Mouse (Mus musculus) heart, embryonic 16.5 days (tissue): ENCODE data around the gene Timp2. TPM values are rescaled to one million over a fixed set of nuclear protein-coding genes. Genes with fewer than 3 reads are reported as not detected.

ENCODE experiments used
- ATAC-seq: fragments of 200-750 bp; cut with Nextera tagmentation; replicated peaks from 2 replicates; pipeline ENCODE4 v1.8.0; 2017; ENCODE audit warnings: moderate number of reproducible peaks; ENCODE audit not compliant: insufficient read depth, low FRiP score; ENCODE audit errors: extremely low read depth
- H3K27ac ChIP-seq: fragments of 300-500 bp; sonication (generic); 2 replicates; pipeline ENCODE4 v1.5.1; 2014; ENCODE audit warnings: mild to moderate bottlenecking, low read length, control low read depth, moderate library complexity
- H3K27me3 ChIP-seq: fragments of 300-500 bp; sonication (generic); 2 replicates; pipeline ENCODE4 v1.6.1; 2014; ENCODE audit warnings: low read length, mixed read lengths; ENCODE audit not compliant: control insufficient read depth, insufficient read depth
- H3K36me3 ChIP-seq: fragments of 300-500 bp; sonication (generic); 2 replicates; pipeline ENCODE4 v1.6.1; 2014; ENCODE audit not compliant: control insufficient read depth, insufficient read depth
- H3K4me1 ChIP-seq: fragments of 300-500 bp; sonication (generic); 2 replicates; pipeline ENCODE4 v1.6.1; 2014; ENCODE audit warnings: low read length, mixed read lengths; ENCODE audit not compliant: control insufficient read depth, insufficient read depth
- H3K4me2 ChIP-seq: fragments of 300-500 bp; sonication (generic); 2 replicates; pipeline ENCODE4 v1.6.1; 2014; ENCODE audit warnings: low read depth, mild to moderate bottlenecking, control low read depth, low read length
- H3K4me3 ChIP-seq: fragments of 300-500 bp; sonication (generic); 2 replicates; pipeline ENCODE4 v1.5.1; 2014; ENCODE audit warnings: mild to moderate bottlenecking, control low read depth, low read length
- H3K9ac ChIP-seq: fragments of 300-500 bp; sonication (generic); 2 replicates; pipeline ENCODE4 v1.6.1; 2014; ENCODE audit warnings: low read length, control low read depth
- H3K9me3 ChIP-seq: fragments of 300-500 bp; sonication (generic); replicated peaks from 2 replicates; pipeline ENCODE4 v1.6.1; 2016; ENCODE audit warnings: low read length; ENCODE audit not compliant: control insufficient read depth
- WGBS: fragments of 180-500 bp; shearing (Covaris S2); extraction: QIAGEN DNeasy Blood & Tissue Kit; methylation state at CpG from one replicate; pipeline ENCODE4 v1.1.7; 2014; 5-methylcytosine and 5-hydroxymethylcytosine counted together
- polyA plus RNA-seq: library from polyadenylated mRNA; unstranded; fragments of >200 nt; fragmentation: Nextera tagmentation; extraction: Ambion mirVana; gene quantifications from 2 replicates; pipeline ENCODE4 v1.2.1, GENCODE M21; 2015

Gene Timp2
- 70.6 and 74.5 TPM in 2 replicates for polyA plus RNA-seq

GRCm38 (mm10) chr11:118355640-118356039 is at the start of gene Timp2:
Gene Timp2, minus strand, starts transcription at chr11:118355740.
- Histone ChIP-seq H3K4me1 (peaks cover 21% of the 10 kb centered on the region), H3K27ac (peak within 1 kb of the TSS; percentile 88), H3K9ac (peak within 1 kb of the TSS; percentile 98), H3K36me3 (0 out of 2 replicates have a peak, but pooled peaks cover 2% of the 10 kb centered on the region), H3K4me2 (peak within 1 kb of the TSS; percentile 91), H3K4me3 (peak within 1 kb of the TSS; percentile 88), H3K9me3 (no peaks in the 10 kb centered on the region), H3K27me3 (no peaks in the 10 kb centered on the region)
- ATAC-seq, result no peak
- WGBS, result 39% methylated on average over 6 of the region's 6 CpGs

- no peak overlapping the region for H3K4me3 ChIP-seq
- no peaks in the 10 kb centered on the region for H3K9me3 ChIP-seq
- H3K9ac ChIP-seq, result no peak overlapping the region
- H3K4me2 ChIP-seq, result no peak overlapping the region
- WGBS, result 91% methylated on average over 8 of the region's 8 CpGs
- no peak overlapping the region for H3K27ac ChIP-seq
- peaks cover 13% of the 10 kb centered on the region for H3K4me1 ChIP-seq
- peaks cover 12% of the 10 kb centered on the region for H3K36me3 ChIP-seq
- no peak for ATAC-seq
- H3K27me3 ChIP-seq, result no peaks in the 10 kb centered on the region
Observed at GRCm38 (mm10) chr11:118405311-118405710, 49.8 kb upstream of the Timp2 start.

DNA sequence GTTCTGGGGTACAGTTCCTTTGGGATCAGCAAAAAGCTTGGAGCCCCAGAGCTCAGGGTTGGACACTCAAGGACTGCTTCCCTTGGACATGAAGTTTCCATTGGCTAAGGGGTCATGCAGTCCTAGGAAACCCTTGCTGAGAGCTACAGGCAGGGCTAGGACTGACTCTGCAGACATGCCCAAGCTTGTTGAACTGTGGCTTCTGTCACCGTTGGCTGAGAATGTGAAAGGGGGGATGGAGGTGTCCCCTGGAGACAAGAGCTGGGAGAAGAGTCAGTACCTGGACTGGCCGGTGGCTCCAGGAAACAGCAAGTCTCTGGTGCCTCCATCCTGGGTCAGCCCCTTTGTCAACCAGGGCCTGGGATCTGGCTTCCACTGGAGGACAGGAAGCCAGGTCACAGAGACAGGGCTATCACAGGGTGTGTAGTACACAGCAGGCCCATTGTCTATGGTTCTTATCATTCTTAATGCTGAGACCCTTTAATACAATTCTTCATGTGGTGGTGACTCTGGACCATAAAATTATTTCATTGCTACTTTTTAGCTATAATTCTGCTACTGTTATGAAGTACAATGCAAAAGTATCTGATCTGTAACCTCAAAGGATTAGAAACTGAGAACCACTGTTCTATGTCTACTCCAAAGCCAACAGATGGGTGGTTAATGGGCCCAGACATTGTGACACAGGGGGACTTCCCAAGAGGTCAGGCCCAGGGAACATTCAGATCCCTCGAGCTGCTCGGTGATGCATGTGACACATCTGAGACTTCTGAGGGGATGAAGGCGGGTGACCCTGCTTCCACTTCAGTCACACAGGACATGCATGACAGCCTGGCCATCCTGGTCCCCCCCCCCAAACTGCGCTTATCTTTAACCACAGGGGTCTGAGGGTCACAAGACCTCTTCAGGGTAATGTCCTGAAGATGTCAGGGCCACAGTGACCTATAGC is 48.7 kb upstream of the Timp2 start:
- no peak overlapping the region for H3K4me3 ChIP-seq
- peaks cover 8% of the 10 kb centered on the region for H3K36me3 ChIP-seq
- H3K27ac ChIP-seq, result no peak overlapping the region
- no peak for ATAC-seq
- WGBS, result 69% methylated on average over 6 of the region's 6 CpGs
- H3K9ac ChIP-seq, result no peak overlapping the region
- no peaks in the 10 kb centered on the region for H3K9me3 ChIP-seq
- no peak overlapping the region for H3K4me2 ChIP-seq
- peaks cover 22% of the 10 kb centered on the region for H3K4me1 ChIP-seq
- H3K27me3 ChIP-seq, result no peaks in the 10 kb centered on the region

DNA sequence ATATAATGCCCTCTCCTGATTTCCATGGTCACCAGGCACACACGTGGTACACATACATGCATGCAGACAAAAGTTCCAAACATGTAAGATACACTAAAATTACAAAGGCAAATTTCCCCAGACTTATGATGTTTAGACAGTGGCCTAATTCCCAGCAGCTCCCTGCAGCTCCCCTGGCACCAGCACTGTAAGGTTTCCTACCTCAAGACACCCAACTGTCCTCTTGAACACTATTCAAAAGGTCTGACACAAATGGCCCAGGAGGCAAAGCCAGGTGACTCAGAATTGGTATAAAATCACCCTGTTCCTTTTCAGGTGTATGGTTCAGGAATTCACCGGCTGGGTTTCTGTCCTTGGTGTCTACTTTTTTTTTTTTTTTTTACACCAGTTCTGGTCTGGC is 47.6 kb upstream of the Timp2 start:
- 93% methylated on average over 2 of the region's 2 CpGs for WGBS
- no peak overlapping the region for H3K27ac ChIP-seq
- no peak overlapping the region for H3K9ac ChIP-seq
- peaks cover 22% of the 10 kb centered on the region for H3K4me1 ChIP-seq
- no peak overlapping the region for H3K4me3 ChIP-seq
- peaks cover 8% of the 10 kb centered on the region for H3K36me3 ChIP-seq
- no peaks in the 10 kb centered on the region for H3K27me3 ChIP-seq
- no peak for ATAC-seq
- H3K9me3 ChIP-seq, result no peaks in the 10 kb centered on the region
- no peak overlapping the region for H3K4me2 ChIP-seq

- Histone ChIP-seq H3K9me3 (no peaks in the 10 kb centered on the region), H3K4me3 (peak within 1 kb of the TSS; percentile 18), H3K27me3 (no peaks in the 10 kb centered on the region), H3K9ac (peak within 1 kb of the TSS; percentile 45), H3K27ac (peak within 1 kb of the TSS; percentile 65), H3K36me3 (peaks cover 6% of the 10 kb centered on the region), H3K4me2 (peak within 1 kb of the TSS; percentile 26), H3K4me1 (peaks cover 22% of the 10 kb centered on the region)
- peak; percentile 47 for ATAC-seq
- whole genome bisulfite sequencing, result 32% methylated on average over 7 of the region's 7 CpGs
Observed at GRCm38 (mm10) chr11:118401760-118402280, 46.3 kb upstream of the Timp2 start, which contains the start of gene Lgals3bp. Gene Lgals3bp, minus strand, starts transcription at chr11:118402092.

GRCm38 (mm10) chr11:118401195-118401594 is 45.7 kb upstream of the Timp2 start:
- ATAC-seq, result no peak
- Histone ChIP-seq H3K9ac (peak overlapping the region; percentile 45), H3K27ac (peak overlapping the region; percentile 65), H3K4me3 (peak overlapping the region; percentile 18), H3K4me1 (peaks cover 17% of the 10 kb centered on the region), H3K36me3 (peaks cover 1% of the 10 kb centered on the region; the same call in 1 of the 2 replicates), H3K27me3 (no peaks in the 10 kb centered on the region), H3K9me3 (no peaks in the 10 kb centered on the region), H3K4me2 (peak overlapping the region; percentile 17)
- WGBS, result 82% methylated on average over 4 of the region's 4 CpGs

DNA sequence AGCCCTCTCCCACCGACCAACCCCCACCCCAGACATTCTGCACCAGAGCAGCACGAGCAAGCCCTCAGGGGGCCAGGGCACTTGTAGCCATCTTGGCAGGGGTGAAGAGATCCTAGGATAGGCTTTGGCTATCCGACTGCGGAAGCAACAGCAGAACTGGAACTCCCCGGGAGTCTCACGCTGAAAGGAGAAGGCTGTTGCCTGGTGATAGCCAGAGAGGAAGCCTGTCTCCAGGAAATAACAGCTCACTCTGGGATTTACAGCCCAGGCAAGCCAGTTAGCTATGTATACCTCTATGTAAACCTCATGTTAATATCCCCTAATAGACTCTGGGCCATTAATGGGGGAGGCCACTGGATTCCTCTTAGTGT is 45.0 kb upstream of the Timp2 start:
- H3K9ac ChIP-seq, result no peak overlapping the region
- peak; percentile 30; the same call in 1 of the 2 replicates for ATAC-seq
- H3K9me3 ChIP-seq, result no peaks in the 10 kb centered on the region; the same call in 1 of the 2 replicates
- no peaks in the 10 kb centered on the region for H3K27me3 ChIP-seq
- H3K4me1 ChIP-seq, result peaks cover 15% of the 10 kb centered on the region
- 15% methylated on average over 6 of the region's 6 CpGs for WGBS
- H3K4me3 ChIP-seq, result peak overlapping the region; percentile 7; the same call in 1 of the 2 replicates
- peak overlapping the region; percentile 17 for H3K4me2 ChIP-seq
- H3K36me3 ChIP-seq, result 0 out of 2 replicates have a peak, but pooled peaks cover 4% of the 10 kb centered on the region
- H3K27ac ChIP-seq, result peak overlapping the region; percentile 65

DNA sequence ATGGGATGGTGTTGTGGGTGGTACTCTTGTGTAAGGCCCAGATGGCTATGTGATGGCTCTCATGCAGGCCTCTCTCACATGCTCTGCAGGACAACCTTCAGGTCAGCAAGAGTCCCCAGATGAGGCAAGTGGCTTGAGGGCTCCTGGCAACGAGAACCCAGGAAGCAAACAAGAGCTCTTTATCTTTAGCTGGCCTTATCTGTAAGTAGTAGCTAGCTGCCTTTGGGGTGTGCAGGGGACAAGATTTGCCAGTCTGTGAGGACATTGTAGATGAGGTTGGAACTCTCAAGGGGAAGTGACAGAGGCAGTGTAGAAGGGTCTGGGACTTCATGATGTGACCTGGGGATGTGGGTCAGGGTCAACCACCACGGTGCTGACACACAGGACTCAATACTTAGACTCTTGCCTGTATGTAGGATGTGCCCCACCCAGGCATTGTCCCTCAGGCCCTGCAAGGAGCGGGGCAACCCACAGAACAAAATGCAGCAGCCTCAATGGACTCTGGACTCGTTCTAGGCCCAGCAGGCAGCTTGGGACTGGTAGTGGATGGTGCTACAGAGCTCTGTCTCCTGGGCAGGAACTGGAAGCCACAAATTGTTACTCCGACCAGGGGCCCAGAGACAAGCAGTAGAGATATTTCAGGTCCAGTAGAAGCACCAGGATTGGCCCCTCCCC is 44.5 kb upstream of the Timp2 start:
- ATAC-seq, result no peak
- H3K4me2 ChIP-seq, result peak overlapping the region; percentile 17; the same call in 1 of the 2 replicates
- no peaks in the 10 kb centered on the region; the same call in 1 of the 2 replicates for H3K9me3 ChIP-seq
- peak overlapping the region; percentile 7; the same call in 1 of the 2 replicates for H3K4me3 ChIP-seq
- H3K36me3 ChIP-seq, result 0 out of 2 replicates have a peak, but pooled peaks cover 4% of the 10 kb centered on the region
- no peak overlapping the region; the same call in 1 of the 2 replicates for H3K9ac ChIP-seq
- WGBS, result 34% methylated on average over 5 of the region's 5 CpGs
- H3K4me1 ChIP-seq, result peaks cover 15% of the 10 kb centered on the region
- peak overlapping the region; percentile 65 for H3K27ac ChIP-seq
- no peaks in the 10 kb centered on the region for H3K27me3 ChIP-seq
